Mouse (Mus musculus): ENCODE data around the gene Qrich2.

DNA sequence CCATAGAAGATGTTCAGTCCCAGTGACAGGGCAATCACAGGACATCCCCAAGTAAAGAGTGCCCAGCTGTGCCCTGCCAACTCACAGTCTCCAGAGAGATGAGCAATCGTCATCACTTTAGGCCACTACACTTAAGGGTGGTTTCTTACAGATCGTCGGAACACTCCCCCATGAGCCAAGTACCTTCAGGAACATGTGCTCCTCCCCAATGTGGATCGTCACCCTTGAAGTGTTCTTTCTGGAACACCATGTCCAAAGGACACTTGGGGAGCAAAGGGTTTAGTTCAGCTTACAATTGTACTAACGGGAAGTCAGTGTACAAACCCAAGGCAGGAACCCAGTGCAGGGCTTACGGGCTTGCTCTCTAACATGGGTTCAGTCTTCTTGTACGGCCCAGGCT, 46.1 kb upstream of the Qrich2 start:
- TF ChIP-seq CTCF (IDR thresholded peaks at IDR 0.05; ENCODE audit: borderline replicate concordance, insufficient read depth, low read length) (no peak), POLR2A (IDR thresholded peaks at IDR 0.05; ENCODE audit: low read depth, low read length) (no peak)
